Mouse (Mus musculus) induced T-regulatory cell, adult 2 months (primary cell): ENCODE data around the gene Palld.

ENCODE experiments used
- DNase-seq: peaks from one replicate; pipeline ENCODE4 v3.0.0-alpha.2; 2012; ENCODE audit warnings: low read depth

Gene Palld

DNA sequence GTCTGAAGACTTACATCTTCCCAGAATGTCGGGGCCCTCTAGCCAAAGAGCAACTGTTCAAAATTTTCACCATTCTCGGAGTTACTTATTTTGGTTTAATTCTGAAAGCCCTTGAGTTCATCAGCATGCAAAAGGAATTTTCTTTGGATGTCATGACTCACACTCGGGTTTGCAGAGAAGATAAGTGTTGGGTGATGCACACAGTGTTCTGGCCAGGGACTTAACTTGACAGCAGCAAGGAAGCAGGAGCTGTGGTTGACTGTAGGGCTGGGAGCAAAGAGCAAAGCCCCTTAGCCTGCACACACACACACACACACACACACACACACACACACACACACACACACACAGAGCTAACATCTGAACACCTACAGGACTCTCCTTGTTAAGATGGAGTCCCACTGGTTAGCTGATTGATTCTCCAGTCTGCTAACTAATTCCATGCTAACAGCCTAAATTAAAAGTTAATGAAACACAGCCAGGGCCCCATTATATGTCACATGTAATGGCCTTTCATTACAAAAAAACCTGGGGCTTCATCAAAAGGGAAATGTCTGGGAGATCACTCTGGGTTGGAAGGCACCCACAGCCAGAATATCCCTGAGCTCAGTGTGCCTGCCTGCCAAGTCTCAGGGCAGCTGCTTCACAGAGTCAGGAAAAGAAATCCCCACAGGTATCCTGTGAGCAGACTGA, 273.4 kb downstream of the Palld start:
- DNase-seq: no peak

DNA sequence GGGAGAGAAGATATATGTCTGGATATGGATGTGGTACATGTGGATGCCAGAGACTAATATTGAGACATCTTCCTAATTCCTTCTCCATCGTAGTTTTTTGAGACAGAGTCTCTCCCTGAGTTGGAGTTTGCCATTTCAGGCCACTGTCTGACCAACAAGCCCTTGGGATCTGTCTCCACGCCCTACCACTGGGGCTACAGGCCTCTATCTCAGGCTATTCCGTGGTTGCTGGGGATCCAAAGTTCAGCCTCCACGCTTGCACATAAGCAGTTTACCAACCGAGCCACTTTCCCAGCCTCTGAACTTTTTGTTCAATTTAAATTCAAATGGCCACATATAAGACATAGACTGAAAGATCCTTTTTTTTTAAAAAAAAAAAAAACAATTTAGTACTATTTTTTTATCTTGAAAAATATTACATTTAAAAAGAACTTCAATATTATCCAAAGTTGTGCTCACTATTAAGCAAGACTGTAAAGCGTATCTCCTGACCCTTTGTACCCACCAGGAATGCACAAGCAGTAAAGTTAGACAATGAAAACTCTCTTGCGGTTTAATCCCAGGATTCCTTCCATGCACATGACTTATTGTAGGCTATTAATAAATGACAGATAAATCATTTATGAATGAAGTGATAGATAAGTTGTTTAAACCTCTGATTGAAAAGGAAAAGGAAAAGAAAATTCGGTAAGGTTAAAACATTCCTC, 276.1 kb downstream of the Palld start:
- no peak for DNase-seq

DNA sequence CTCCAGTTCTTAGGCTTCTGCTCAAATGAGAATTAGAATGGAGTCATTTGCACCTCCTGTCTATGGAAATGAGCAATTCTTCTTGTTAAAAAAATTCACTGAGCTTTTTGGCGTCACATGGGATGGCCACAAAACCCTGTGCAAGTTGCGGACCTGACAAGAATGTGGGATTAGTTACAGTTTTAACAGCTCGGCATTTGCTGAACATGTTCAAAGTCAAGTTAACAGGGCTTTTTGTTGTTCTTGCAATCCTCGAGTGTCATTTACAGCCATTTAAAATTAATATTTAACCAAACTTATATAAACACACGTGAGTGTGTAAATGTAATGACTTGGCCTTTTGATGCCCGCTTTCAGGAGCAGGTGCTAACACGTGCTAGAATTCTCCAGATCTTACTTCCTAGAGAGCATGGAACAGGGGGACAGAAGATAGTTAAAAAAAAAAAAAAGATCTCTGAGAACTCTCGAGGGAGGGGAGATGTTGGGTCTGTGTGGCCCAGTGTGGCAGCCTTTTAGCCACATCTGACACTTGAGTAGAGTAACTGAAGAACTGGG, 276.8 kb downstream of the Palld start:
- no peak for DNase-seq

- DNase-seq: no peak
Measured at GRCm38 (mm10) chr8:61623485-61624417, 278.7 kb downstream of the Palld start.

DNA sequence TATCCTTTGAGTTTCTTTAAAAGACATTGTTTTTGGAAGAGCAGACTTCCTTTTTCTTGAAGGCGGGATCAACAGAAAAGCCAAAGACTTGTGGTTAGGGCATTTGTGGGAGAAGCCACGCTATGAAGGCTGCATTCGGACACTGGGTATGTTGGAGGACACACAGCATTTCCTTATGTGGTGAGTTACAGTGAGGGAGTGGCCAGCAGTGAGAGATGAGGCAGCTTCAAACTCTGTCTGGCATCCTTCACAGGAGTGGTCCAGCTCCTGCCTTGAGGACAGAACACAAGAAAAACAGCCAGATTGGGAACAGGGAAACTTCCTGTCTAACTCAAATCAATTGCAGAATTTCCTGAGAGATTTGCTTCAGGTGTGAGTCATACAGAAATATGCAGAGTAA, 281.2 kb downstream of the Palld start:
- no peak for DNase-seq

- DNase-seq: no peak
Measured at GRCm38 (mm10) chr8:61617651-61618050, 284.8 kb downstream of the Palld start.

DNA sequence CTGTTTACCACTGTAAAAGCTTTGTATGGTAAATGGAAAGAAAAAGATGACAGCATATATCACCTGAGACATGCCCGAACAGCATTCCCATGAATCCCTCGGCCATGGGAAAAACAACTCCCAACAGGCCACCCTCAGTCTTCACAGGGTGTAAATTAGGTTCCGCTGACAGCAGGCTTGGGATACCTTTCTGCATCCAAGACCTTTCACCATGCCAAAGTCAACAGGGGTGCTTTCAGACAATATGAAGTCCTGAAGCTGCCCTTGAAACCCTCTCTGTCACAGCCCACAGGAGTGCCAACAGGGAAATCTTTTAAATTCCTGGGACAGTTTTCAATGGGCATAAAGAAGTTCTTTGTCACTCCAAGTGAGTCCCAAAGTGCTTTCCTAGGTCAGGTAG, 285.4 kb downstream of the Palld start:
- no peak for DNase-seq

- no peak for DNase-seq
Measured at GRCm38 (mm10) chr8:61615711-61616697, 286.5 kb downstream of the Palld start.

- no peak for DNase-seq
Measured at GRCm38 (mm10) chr8:61611741-61612140, 290.7 kb downstream of the Palld start.

DNA sequence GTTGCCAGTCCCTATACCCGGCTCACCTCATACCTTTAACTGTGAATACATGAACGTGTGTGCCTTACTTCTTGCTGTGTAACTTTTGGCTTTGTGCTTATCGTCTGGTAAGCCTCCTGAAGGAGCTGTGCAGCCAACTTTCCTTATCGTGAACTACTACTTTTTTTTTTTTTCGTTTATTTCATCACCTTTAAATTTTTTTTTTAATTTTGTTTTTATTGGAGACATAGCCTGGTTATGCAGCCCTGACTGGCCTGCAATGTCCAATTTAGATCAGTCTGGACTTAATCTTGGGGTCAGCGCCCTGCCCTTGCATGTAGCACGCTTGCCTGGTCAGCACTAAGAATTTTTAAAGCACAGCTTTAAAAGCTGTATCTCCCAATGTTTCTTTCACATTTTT, 291.4 kb downstream of the Palld start:
- DNase-seq: no peak

- DNase-seq: no peak
Measured at GRCm38 (mm10) chr8:61610546-61610945, 291.9 kb downstream of the Palld start.

GRCm38 (mm10) chr8:61607463-61607813, 295.1 kb downstream of the Palld start:
- no peak for DNase-seq

DNA sequence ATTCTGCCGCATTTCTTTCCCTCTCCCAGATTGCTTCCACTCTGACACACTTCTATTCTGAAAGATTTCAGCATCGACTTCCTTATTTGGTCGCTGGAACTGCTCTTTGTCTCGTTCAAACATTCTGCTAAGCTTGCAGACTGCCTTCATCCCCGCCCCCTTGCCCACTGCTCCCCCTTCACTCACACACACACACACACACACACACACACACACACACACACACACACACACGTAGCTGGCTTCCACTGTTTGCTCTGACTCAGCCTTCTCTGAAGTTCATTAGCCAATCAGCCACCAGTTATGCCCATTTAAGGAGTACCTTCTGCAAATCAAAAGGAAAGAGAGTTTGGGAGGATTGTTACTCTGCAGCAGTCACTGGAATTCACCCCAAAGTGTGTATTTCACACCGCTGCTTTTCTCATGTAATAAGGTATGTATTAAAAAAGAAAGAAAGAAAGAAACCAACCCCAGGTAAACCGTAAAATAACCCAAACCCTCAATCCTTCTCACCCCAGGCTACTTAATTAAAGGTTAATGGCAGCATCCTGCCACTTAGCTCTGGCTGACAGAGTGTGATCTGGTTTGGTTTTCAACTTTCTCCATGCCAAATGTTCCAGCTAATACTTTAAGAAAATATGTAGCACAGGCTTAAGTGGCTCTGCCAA, 295.6 kb downstream of the Palld start:
- DNase-seq: peak; percentile 36

DNA sequence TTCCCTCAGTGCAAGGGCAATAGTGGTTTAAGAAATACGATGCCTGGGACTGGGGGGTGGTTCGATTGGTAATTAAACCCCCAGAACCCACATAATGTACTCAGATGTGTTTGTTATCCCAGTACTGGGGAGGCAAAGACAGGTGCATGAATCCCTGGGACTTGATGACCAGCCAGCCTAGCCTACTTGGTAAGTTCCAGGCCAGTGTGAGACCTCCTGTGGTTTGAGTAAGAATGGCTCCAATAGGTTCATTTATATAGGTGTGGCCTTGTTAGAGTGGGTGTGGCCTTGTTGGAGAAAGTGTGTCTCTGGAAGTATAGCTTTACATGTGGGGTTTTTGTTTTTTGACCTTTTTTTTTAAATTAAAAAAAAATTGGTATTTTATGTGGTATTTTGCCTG, 297.6 kb downstream of the Palld start:
- no peak for DNase-seq

DNA sequence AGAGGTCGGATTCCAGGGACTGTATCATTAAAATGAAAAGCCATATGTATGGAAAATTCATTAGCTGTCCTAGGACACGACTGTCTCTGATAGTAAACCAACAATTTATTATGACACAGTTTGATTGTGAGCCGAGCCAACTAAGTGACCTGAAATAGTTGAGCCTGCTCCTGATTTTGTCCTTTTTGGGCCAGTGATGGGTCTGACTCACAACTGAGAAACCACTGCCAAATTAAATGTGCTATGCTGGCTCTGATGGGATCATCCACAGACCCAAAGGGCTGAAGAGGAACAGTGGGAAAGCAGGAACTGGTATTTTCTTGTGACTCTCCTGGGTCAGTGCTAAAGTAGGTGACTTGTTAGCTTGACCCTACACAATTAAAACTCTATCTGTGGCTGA, 305.6 kb downstream of the Palld start:
- no peak for DNase-seq

GRCm38 (mm10) chr8:61591446-61591845, 311.0 kb downstream of the Palld start:
- DNase-seq: no peak

DNA sequence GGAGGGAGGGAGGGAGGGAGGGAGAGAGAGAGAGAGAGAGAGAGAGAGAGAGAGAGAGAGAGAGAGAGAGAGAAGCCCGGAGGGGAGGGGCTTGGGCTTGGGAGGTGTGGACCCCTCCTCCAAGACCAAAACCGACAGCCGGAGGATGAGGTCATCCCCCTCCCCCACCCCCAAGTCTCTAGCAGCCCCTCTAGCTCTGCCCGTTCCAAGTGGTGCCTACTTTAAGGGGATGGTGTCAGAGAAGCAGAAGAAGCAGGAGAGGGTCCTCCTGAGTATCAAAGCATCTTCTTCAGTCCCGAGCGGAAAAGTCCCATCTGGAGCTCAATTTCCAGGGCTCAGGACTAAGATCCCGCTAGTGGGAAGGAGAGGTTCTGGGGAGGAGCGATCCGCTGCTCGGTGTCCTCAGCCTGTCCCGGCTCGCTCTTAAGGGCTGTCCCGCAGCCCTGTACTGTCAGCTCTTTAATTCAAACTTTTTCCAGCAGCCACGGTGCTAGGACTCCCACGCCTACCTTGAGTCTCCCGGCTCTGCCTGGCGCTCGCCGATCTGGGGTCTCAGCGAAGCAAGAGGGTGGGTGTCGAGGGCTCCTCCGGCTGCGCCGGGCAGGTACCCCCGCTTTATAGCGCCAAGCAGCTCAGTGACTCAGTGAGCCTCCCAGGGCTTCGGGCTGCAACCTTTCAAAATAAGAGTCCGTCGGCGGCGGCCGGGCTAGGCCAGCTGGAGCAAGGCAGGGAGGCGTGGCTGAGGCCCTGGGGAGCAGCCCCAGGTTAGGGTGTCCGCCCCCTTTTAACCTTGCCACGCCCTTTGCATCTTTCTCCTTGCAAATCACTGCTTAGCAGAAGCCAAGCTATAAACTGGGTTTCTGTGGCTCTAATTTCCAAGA, 311.7 kb downstream of the Palld start:
- peak; percentile 71 for DNase-seq

DNA sequence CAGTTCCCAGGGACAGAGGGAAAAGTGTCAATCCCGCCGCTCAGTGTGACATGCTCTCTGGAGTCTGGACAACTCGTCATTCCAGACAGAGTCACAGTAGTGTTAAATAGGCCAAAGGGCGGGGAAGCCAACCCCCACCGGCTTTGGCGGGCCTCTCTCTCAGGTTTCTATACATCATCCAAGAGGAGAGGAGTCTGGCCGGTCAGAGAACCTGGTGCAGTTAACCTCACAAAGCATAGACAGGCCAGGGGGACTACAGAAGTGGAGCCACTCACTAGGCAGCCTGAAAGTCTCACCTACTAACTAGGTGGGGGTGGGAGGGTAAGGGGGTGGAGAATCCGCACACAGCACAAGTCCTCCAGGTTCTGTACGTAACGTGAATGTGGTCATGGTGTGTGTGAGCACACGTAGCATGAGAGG, 312.5 kb downstream of the Palld start:
- DNase-seq: no peak

- DNase-seq: no peak
Measured at GRCm38 (mm10) chr8:61588336-61588735, 314.2 kb downstream of the Palld start.

GRCm38 (mm10) chr8:61587731-61588130, 314.8 kb downstream of the Palld start:
- DNase-seq: peak; percentile 7
